Comparison of ENCODE assay signal across 1 mouse cellular context in the genomic region with DNA sequence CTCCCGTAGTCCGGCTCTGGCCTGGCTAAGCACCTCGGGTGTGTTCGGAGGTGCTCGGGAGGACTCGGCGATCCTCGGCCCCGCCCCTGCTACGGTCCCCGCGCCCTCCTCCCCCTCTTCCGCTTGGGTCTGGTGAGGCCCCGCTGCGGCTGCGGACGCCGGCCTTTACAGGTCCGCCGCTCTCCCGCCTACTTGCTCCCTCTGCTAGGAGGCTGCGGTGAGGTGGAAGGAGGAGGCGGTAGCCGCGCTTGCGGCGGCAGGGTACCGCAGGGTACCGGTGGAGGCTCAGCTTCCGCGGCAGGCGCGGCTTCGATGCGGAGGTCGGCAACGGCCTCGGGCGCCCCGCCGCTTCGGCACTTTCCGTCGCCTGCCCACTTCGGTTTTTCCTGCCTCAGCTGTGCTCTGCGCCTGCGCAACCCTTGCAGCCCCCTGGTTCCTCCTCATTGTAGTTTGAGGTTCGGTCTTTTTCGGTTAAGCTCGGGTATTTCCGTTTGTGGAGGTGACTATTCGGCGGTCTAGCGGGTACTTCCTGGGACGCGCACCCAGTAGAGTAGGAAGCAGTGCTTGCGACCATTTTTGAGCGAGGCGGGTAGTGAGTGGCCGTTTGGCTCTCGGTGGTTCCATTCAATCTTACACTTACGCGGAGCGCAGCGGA.
TF ChIP-seq lines count a peak whose summit lies in the region.

A gene (minus strand): TSS at position 375 of the 655 bp plus-strand sequence.

TF ChIP-seq in CH12.LX, 34 proteins besides CTCF, POLR2A, EP300 and RAD21 (continued from another document):
- TF ChIP-seq PAX5 (IDR thresholded peaks at IDR 0.05; ENCODE audit: low read length): no peak
- peak; percentile 96 for TF ChIP-seq ZMIZ1 (IDR thresholded peaks at IDR 0.05; ENCODE audit: low read depth, low read length)
- TF ChIP-seq TCF12 (IDR thresholded peaks at IDR 0.05; ENCODE audit: low read depth, low read length): peak; percentile 81
- TF ChIP-seq MAFK (IDR thresholded peaks at IDR 0.05; ENCODE audit: insufficient replicate concordance, low read length): no peak
- peak; percentile 59; the same call in 1 of the 2 replicates for TF ChIP-seq SIN3A (IDR thresholded peaks at IDR 0.05; ENCODE audit: low read length)
- TF ChIP-seq ETS1 (conservative IDR thresholded peaks at IDR 0.05; ENCODE audit: low read depth, low read length): no peak; the same call in 1 of the 2 replicates
- peak; percentile 94 for TF ChIP-seq POLR2AphosphoS2 (IDR thresholded peaks at IDR 0.05; ENCODE audit: low read depth, low read length)
